Mouse (Mus musculus) testis, adult 2 months (tissue): ENCODE data around the gene Rsph1.

Experiments used
- CTCF ChIP-seq: fragments of 200-500 bp; IDR thresholded peaks from 2 replicates; pipeline ENCODE4 v1.5.1; 2012; ENCODE audit warnings: low read depth, mild to moderate bottlenecking, inconsistent platforms, low read length, moderate library complexity; ENCODE audit not compliant: control insufficient read depth, insufficient read depth, insufficient replicate concordance
- POLR2A ChIP-seq: fragments of 200-500 bp; IDR thresholded peaks from 2 replicates; pipeline ENCODE4 v1.6.1; 2012; ENCODE audit warnings: low read depth, mild to moderate bottlenecking, inconsistent platforms, low read length, moderate library complexity; ENCODE audit not compliant: control insufficient read depth

GRCm38 (mm10) chr17:31318906-31319767 is 42.0 kb upstream of the Rsph1 start:
- TF ChIP-seq POLR2A (no peak), CTCF (no peak)
